Mouse (Mus musculus) right cerebral cortex, postnatal 36 days (tissue): Measurements from ENCODE around the gene Dynlt1c.
"Not testable (repeated sequence)": the region's sequence is repeated elsewhere in the genome, so short reads cannot be mapped to it uniquely, and the experiment has no call there.

Experiments used
- DNase-seq, 2 experiments: peaks; one replicate each; pipeline ENCODE4 v3.0.0; 2022; ENCODE audit warnings: low spot score in 2 of 2, mixed read lengths in 1 of 2

Gene Dynlt1c

GRCm38 (mm10) chr17:6619271-6619670 is 17.8 kb downstream of the Dynlt1c start:
- not testable (repeated sequence) for DNase-seq

GRCm38 (mm10) chr17:6620035-6620434 is 18.6 kb downstream of the Dynlt1c start:
- not testable (repeated sequence) for DNase-seq

- not testable (repeated sequence) for DNase-seq
These were observed 19.4 kb downstream of the Dynlt1c start for GRCm38 (mm10) chr17:6620730-6621451.

- DNase-seq = not testable (repeated sequence)
These were observed 20.5 kb downstream of the Dynlt1c start for GRCm38 (mm10) chr17:6621976-6622375.

- not testable (repeated sequence) for DNase-seq
These were observed 23.6 kb downstream of the Dynlt1c start for GRCm38 (mm10) chr17:6624926-6625558.

GRCm38 (mm10) chr17:6630398-6630797 is 28.9 kb downstream of the Dynlt1c start:
- not testable (repeated sequence) for DNase-seq

GRCm38 (mm10) chr17:6632850-6633249 is 31.4 kb downstream of the Dynlt1c start:
- not testable (repeated sequence) for DNase-seq

GRCm38 (mm10) chr17:6635781-6636180 is 34.3 kb downstream of the Dynlt1c start:
- DNase-seq = not testable (repeated sequence)

GRCm38 (mm10) chr17:6636861-6637260 is 35.4 kb downstream of the Dynlt1c start:
- no peak for DNase-seq

GRCm38 (mm10) chr17:6637434-6637833 is 36.0 kb downstream of the Dynlt1c start:
- DNase-seq = not testable (repeated sequence)

GRCm38 (mm10) chr17:6638444-6638843 is 37.0 kb downstream of the Dynlt1c start:
- DNase-seq = not testable (repeated sequence)

GRCm38 (mm10) chr17:6639486-6639885 is 38.0 kb downstream of the Dynlt1c start:
- not testable (repeated sequence) for DNase-seq

- not testable (repeated sequence) for DNase-seq
These were observed 38.7 kb downstream of the Dynlt1c start for GRCm38 (mm10) chr17:6640044-6640637.

- not testable (repeated sequence) for DNase-seq
These were observed 39.4 kb downstream of the Dynlt1c start for GRCm38 (mm10) chr17:6640771-6641429.

- not testable (repeated sequence) for DNase-seq
These were observed 42.7 kb downstream of the Dynlt1c start for GRCm38 (mm10) chr17:6644210-6644609.

- DNase-seq = not testable (repeated sequence)
These were observed 43.2 kb downstream of the Dynlt1c start for GRCm38 (mm10) chr17:6644673-6645072.

- not testable (repeated sequence) for DNase-seq
These were observed 44.2 kb downstream of the Dynlt1c start for GRCm38 (mm10) chr17:6645668-6646067.

GRCm38 (mm10) chr17:6646841-6647240 is 45.4 kb downstream of the Dynlt1c start:
- DNase-seq = not testable (repeated sequence)

- DNase-seq = not testable (repeated sequence)
These were observed 46.0 kb downstream of the Dynlt1c start for GRCm38 (mm10) chr17:6647452-6647851.

- DNase-seq = peak in 1 of 2 experiments; percentile 70
These were observed 49.6 kb downstream of the Dynlt1c start for GRCm38 (mm10) chr17:6650904-6651565.

- DNase-seq = not testable (repeated sequence)
These were observed 52.0 kb downstream of the Dynlt1c start for GRCm38 (mm10) chr17:6653341-6653946.
